Mouse (Mus musculus) kidney, adult 8-10 months (tissue): Measurements from ENCODE around the gene Shc2.

Experiments used
- DNase-seq, 2 experiments: peaks; one replicate each; pipeline ENCODE4 v3.0.0; 2022

Shc2 gene

DNA sequence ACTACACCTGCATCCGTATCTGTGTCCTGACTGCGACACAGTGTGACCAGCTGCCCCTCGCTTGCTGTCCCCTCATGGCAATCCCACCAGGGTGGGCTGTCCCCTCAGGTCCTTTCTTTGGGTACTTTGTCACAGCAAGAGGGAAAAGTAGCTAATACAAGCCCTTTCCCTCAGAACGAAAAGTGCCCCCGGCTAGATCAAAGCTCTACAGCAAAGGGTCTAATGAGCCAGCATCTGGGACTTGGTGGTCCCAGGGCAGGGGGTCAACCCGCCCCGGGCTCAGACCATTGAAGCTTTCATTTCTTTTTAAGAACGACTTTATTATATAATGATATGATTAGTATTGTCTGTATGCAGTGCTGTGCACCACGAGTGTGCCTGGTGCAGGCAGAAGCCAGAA lies 59.4 kb downstream of the Shc2 start:
- no peak for DNase-seq

DNA sequence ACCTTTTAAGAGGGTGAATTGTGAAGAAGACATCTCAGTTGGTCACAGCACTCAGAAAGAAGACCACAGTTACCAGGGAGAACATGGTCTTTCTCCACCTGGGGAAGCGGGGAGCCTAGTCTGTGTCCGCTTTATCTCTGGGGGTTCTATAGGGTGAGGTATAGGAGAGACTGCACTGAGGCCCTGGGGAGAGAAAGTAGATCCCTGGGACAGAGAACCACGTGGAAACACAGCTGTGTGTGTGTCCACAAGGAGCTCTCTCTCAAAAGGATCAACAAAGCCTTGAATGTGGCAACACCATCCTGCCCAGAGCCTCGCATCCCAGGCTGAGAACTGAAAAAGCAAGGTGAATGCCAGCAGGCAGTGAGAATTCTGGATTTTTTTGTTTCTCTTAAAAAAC lies 60.3 kb downstream of the Shc2 start:
- DNase-seq: no peak

DNA sequence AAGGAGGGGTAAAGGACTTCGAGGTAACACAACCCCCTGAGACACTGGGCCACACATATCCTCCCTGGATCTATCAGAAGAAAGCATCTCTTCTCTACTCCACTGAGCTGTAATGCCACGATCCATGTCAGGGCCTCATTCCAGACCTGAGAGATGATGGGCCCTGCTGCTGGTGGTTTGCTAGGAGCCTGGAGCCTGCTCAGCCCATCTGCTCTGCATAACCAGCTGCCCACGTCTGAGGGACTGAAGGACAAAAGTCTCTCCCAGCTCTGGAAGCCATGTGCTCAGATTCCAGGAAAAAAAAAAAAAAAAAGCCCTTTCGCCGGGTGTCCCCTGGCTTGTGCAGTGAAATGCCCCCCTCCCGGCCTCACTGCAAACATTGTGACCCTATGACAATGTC lies 62.0 kb downstream of the Shc2 start:
- DNase-seq: no peak

GRCm38 (mm10) chr10:79574796-79575195 lies 62.9 kb downstream of the Shc2 start:
- DNase-seq: no peak

DNA sequence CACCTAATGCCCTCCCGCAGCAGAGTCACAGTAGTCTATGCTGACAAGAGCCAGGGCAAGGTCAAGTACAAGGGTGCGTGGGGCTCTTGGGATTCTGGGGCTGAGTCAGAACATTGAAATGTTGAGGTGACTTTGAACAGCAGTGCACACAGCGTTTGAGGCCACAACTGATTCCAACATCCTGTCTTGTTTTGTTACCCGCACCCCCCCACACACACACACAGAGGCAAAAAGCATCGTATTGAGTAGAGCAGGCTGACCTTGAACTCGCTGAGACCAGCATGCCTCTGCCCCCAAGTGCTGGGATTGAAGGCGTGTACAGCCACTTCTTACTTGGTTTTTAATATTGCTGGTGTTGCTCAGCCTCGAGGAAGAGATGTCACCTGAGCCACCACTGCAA lies 63.4 kb downstream of the Shc2 start:
- DNase-seq: no peak

GRCm38 (mm10) chr10:79573611-79574010 lies 64.1 kb downstream of the Shc2 start:
- no peak for DNase-seq

DNA sequence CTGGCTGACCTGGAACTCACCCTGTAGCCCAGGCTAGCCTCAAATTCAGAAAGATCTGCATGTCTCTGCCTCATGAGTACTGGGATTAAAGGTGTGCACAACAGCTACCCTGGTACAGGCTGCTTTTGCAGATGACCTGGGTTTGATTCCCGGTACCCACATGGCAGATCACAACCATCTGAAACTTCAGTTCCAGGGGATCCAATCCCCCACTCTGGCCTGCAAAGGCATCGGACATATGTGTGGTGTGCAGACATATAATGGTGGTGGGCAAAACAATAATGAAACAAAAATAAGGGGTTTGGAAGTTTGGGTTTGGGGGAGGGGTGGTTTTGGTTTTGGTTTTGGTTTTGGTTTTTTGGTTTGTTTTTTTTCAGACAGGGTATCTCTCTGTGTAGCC lies 66.4 kb downstream of the Shc2 start:
- DNase-seq: no peak

DNA sequence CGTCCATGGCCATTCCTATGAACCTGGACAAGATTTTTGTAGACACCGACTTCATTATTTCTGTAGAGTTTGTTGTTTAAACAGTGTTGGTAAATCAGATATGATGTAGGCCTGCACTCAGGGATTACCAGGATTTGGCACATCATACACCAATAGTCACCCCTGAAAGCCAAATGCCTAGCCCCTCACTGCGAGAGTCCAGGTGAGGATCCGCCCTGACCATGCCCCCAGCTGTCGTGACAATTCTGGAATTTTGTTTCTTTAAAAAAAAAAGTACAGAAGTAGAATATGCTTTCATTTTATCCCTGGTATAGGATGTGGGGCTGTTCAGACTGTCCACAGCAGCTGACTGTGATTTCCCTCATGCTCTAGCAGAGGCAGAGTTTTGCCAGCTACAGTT lies 67.8 kb downstream of the Shc2 start:
- no peak for DNase-seq
